Mouse (Mus musculus) kidney, adult 2 months (tissue): Measurements from ENCODE around the gene Flt1. TPM values are rescaled to one million over a fixed set of nuclear protein-coding genes. Genes with fewer than 3 reads are reported as not detected.

ENCODE experiments used
- DNase-seq: peaks from one replicate; pipeline ENCODE4 v3.0.0; 2021
- H3K27ac ChIP-seq: fragments of 200-500 bp; 2 replicates; pipeline ENCODE4 v1.5.1; 2012; ENCODE audit warnings: low read depth, low read length, control low read depth, inconsistent platforms; ENCODE audit not compliant: insufficient read depth
- H3K27me3 ChIP-seq: fragments of 200-500 bp; replicated peaks from 2 replicates; pipeline ENCODE4 v1.6.1; 2012; ENCODE audit warnings: mild to moderate bottlenecking, moderate library complexity, low read length, inconsistent platforms; ENCODE audit not compliant: control insufficient read depth, insufficient read depth
- H3K36me3 ChIP-seq: fragments of 200-500 bp; 2 replicates; pipeline ENCODE4 v1.6.1; 2012; ENCODE audit warnings: mild to moderate bottlenecking, moderate library complexity, low read length, inconsistent platforms; ENCODE audit not compliant: control insufficient read depth, insufficient read depth
- H3K4me1 ChIP-seq: fragments of 200-500 bp; 2 replicates; pipeline ENCODE4 v1.6.1; 2011; ENCODE audit warnings: low read length; ENCODE audit not compliant: control insufficient read depth, insufficient read depth
- H3K4me3 ChIP-seq: fragments of 200-500 bp; 2 replicates; pipeline ENCODE4 v1.5.1; 2011; ENCODE audit warnings: mild to moderate bottlenecking, low read depth, low read length, control low read depth; ENCODE audit not compliant: insufficient read depth
- CTCF ChIP-seq: fragments of 200-500 bp; conservative IDR thresholded peaks from 2 replicates; pipeline ENCODE4 v1.5.1; 2011; ENCODE audit warnings: low read depth, mild to moderate bottlenecking, control low read depth, low read length, moderate library complexity, mixed read lengths; ENCODE audit not compliant: insufficient read depth, insufficient read length
- POLR2A ChIP-seq: fragments of 200-500 bp; IDR thresholded peaks from one replicate; pipeline ENCODE4 v1.6.1; 2011; ENCODE audit warnings: low read depth, low read length, control low read depth
- WGBS: fragments of 180-500 bp; shearing (Covaris S2); methylation state at CpG from one replicate; pipeline ENCODE4 v1.1.7; 2018; 5-methylcytosine and 5-hydroxymethylcytosine counted together
- polyA plus RNA-seq: library from polyadenylated mRNA; depleted of rRNA; stranded (reverse); fragments of >200 nt; gene quantifications from 2 replicates; pipeline ENCODE4 v1.2.3, GENCODE M21; 2012

The Flt1 gene
- polyA plus RNA-seq, 1 experiment, result 17.5 TPM

- DNase-seq, result peak; percentile 76
- H3K4me3 ChIP-seq, result peak overlapping the region; percentile 34
- H3K36me3 ChIP-seq, result no peaks in the 10 kb centered on the region
- H3K27me3 ChIP-seq, result no peaks in the 10 kb centered on the region
- TF ChIP-seq CTCF (0 out of 2 replicates have a peak, but pooled peaks have one; percentile 11), POLR2A (no peak)
- WGBS, result 28% methylated on average over 12 of the region's 12 CpGs
- H3K4me1 ChIP-seq, result no peaks in the 10 kb centered on the region
- peak overlapping the region; percentile 49 for H3K27ac ChIP-seq
Observed at GRCm38 (mm10) chr5:147757832-147758587, 32.2 kb upstream of the Flt1 start.

- Histone ChIP-seq H3K27me3 (no peaks in the 10 kb centered on the region), H3K4me1 (peaks cover 3% of the 10 kb centered on the region; the same call in 1 of the 2 replicates), H3K27ac (peak overlapping the region; percentile 56), H3K4me3 (no peak overlapping the region; the same call in 1 of the 2 replicates), H3K36me3 (no peaks in the 10 kb centered on the region)
- TF ChIP-seq CTCF (no peak), POLR2A (no peak)
- WGBS, result 5% methylated on average over 25 of the region's 25 CpGs
- DNase-seq, result peak; percentile 87
Observed at GRCm38 (mm10) chr5:147752914-147753341, 27.1 kb upstream of the Flt1 start.

- TF ChIP-seq CTCF, result no peak
- TF ChIP-seq POLR2A, result no peak
- WGBS, result 2% methylated on average over 28 of the region's 28 CpGs
- Histone ChIP-seq H3K4me3 (no peak overlapping the region), H3K36me3 (no peaks in the 10 kb centered on the region), H3K27me3 (no peaks in the 10 kb centered on the region), H3K4me1 (peaks cover 3% of the 10 kb centered on the region; the same call in 1 of the 2 replicates), H3K27ac (peak overlapping the region; percentile 80)
- DNase-seq, result peak; percentile 91
Observed at GRCm38 (mm10) chr5:147751673-147752130, 25.9 kb upstream of the Flt1 start.

GRCm38 (mm10) chr5:147749972-147750371, 24.2 kb upstream of the Flt1 start:
- Histone ChIP-seq H3K27me3 (no peaks in the 10 kb centered on the region), H3K27ac (no peak overlapping the region), H3K36me3 (no peaks in the 10 kb centered on the region), H3K4me3 (no peak overlapping the region), H3K4me1 (peaks cover 3% of the 10 kb centered on the region; the same call in 1 of the 2 replicates)
- TF ChIP-seq POLR2A (no peak), CTCF (no peak)
- DNase-seq, result no peak
- WGBS, result 34% methylated on average over 5 of the region's 5 CpGs

GRCm38 (mm10) chr5:147748081-147748581, 22.3 kb upstream of the Flt1 start:
- DNase-seq, result peak; percentile 73
- Histone ChIP-seq H3K4me3 (no peak overlapping the region), H3K27me3 (no peaks in the 10 kb centered on the region), H3K27ac (no peak overlapping the region), H3K4me1 (peaks cover 3% of the 10 kb centered on the region; the same call in 1 of the 2 replicates), H3K36me3 (no peaks in the 10 kb centered on the region)
- TF ChIP-seq POLR2A, result no peak
- no peak for TF ChIP-seq CTCF
- 5% methylated on average over 15 of the region's 15 CpGs for WGBS

GRCm38 (mm10) chr5:147744900-147745653, 19.3 kb upstream of the Flt1 start:
- Histone ChIP-seq H3K4me1 (no peaks in the 10 kb centered on the region), H3K4me3 (no peak overlapping the region), H3K27me3 (no peaks in the 10 kb centered on the region), H3K36me3 (no peaks in the 10 kb centered on the region), H3K27ac (no peak overlapping the region)
- WGBS, result 90% methylated on average over 21 of the region's 21 CpGs
- TF ChIP-seq CTCF (no peak), POLR2A (no peak)
- no peak for DNase-seq

GRCm38 (mm10) chr5:147742468-147743111, 16.8 kb upstream of the Flt1 start:
- H3K36me3 ChIP-seq, result no peaks in the 10 kb centered on the region
- TF ChIP-seq POLR2A (no peak), CTCF (no peak)
- 89% methylated on average over 9 of the region's 9 CpGs for WGBS
- no peak for DNase-seq
- no peak overlapping the region for H3K4me3 ChIP-seq
- no peaks in the 10 kb centered on the region for H3K27me3 ChIP-seq
- no peaks in the 10 kb centered on the region for H3K4me1 ChIP-seq
- no peak overlapping the region for H3K27ac ChIP-seq
